Mouse (Mus musculus): ENCODE results near the gene Commd3.

GRCm38 (mm10) chr2:18676936-18677491 is 4.8 kb downstream of the Commd3 start, which contains the start of gene Bmi1:
- TF ChIP-seq CTCF (IDR thresholded peaks at IDR 0.05; ENCODE audit: low read depth, low read length) (no peak), POLR2A (IDR thresholded peaks at IDR 0.05; ENCODE audit: borderline replicate concordance, low read depth, low read length) (no peak)
